Mouse (Mus musculus) ES-Bruce4 (cell line): ENCODE measurements around the gene Arhgap15.

Experiments
- CTCF ChIP-seq: IDR thresholded peaks from one replicate; pipeline ENCODE4 v1.8.1; 2011; ENCODE audit warnings: low read depth, low read length
- EP300 ChIP-seq: IDR thresholded peaks from 2 replicates; pipeline ENCODE4 v1.6.1; 2011; ENCODE audit warnings: low read depth, low read length; ENCODE audit not compliant: insufficient read depth
- POLR2A ChIP-seq: IDR thresholded peaks from one replicate; pipeline ENCODE4 v1.8.1; 2011; ENCODE audit warnings: low read length; ENCODE audit not compliant: insufficient read depth

GRCm38 (mm10) chr2:44114296-44114695, 365.7 kb downstream of the Arhgap15 start:
- no peak for TF ChIP-seq CTCF
- TF ChIP-seq EP300, result no peak
- no peak for TF ChIP-seq POLR2A
